Mouse (Mus musculus): ENCODE data around the gene Pxk.

The Pxk gene

DNA sequence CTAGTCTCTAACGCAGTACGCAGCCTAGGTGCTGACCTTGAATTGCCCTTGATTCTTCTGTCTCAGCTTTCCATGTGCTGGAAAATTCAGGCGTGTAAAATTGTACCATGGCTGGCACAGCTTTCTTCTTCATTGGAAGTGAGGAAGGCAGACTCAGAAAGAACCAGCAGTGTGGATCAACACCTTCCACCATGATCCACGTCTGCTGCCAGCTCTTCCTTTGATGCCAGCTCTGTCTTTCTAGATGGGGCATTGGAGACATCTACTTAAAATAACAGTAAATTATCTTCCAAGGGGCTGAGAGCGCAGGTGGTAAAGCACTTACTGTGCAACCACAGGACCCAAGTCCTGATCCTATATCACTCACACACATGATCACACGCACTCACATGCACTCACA is 94.7 kb downstream of the Pxk start:
- DNase-seq (ENCODE audit: low read depth, low spot score) = no peak

DNA sequence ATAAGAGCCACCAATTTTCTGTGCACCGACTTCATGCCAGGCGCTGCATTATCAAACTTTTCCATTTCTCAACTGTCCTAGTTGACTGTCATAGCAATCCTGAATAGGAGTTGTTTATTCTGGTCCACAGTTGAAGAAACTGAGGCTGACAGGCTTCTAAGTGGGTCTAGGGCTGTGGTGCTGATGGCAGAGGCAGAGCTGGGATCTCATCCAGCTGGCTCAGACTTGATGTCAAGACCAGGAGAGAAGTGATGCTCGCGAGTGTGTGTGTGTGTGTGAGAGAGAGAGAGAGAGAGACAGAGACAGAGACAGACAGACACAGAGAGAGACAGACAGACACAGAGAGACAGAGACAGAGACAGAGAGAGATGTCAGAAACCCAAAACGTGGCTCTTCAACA is 102.8 kb downstream of the Pxk start:
- DNase-seq (ENCODE audit: low read depth, low spot score) = no peak

DNA sequence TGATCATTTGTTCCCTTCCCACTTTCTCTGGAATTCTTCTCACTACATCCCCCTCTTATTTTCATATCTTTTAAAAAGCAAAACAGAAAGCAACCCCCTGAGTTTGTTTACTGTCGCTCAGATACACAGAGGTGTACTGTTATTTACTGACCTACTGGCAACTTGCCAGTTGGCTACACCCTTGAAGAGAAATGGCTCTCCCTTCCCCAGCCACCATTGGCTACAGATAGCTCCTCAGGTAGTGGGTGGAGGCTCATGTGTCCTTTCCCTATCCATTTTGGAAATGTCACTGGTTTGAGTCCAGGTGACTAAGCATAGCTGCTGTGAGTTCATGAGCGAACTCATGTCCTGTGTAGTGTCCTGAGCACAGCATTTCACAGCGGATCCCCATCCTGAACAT is 103.7 kb downstream of the Pxk start:
- DNase-seq (ENCODE audit: low read depth, low spot score) = no peak

DNA sequence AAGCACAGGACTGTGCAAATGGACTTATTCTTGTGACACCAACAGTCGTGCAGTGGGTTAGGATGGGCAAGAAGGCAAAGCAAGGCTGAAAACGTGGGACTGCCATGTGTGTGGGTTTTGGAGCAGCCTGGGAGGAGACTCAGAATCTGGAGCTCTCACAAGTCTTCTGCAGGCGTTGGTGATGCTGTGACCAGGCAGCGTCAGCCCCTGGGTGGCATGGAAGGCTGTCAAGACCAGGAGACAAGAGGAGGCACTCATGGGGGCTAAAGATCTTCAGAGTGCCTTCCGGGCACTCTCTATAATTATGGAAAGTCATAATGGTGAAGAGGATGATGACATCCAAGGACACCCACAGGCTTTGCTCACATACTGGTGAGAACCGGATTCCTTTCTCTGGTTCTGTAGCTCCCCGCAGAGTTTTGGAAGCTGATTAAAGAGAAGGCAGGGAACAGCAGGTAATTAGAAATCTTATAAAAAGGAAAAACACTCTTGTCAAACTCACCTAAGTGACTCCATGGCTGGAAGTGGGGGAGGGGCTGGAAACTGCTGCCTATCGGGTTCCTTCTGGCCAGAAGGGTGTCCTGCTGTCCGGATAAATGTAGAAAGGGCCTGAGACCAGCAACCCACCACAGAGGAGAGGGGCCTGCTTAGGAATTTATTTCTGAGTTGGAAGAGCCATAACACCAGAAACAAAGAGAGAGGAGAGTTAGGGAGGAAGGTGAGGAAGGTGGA is 108.3 kb downstream of the Pxk start:
- DNase-seq (ENCODE audit: low read depth, low spot score) = no peak

DNA sequence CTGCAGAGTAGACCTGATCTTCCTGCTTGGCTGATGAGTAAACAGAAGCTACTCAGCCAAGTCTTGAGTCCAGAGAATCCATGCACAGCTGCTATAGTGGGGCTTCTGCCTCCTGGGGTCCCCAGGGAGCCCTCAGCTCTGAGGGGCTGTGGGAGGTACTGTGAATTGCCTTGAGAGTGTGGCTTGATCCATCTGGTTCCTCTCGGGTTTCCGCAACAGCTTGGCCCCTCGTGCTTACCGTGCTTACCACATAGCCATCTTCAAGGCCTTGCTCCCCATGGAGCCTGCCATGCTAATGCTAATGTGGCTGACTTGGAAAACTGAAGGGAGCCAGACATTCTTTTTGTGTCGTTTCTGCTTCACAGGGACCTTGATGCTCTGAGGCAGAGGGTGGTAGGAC is 109.1 kb downstream of the Pxk start:
- DNase-seq (ENCODE audit: low read depth, low spot score) = peak; percentile 71

DNA sequence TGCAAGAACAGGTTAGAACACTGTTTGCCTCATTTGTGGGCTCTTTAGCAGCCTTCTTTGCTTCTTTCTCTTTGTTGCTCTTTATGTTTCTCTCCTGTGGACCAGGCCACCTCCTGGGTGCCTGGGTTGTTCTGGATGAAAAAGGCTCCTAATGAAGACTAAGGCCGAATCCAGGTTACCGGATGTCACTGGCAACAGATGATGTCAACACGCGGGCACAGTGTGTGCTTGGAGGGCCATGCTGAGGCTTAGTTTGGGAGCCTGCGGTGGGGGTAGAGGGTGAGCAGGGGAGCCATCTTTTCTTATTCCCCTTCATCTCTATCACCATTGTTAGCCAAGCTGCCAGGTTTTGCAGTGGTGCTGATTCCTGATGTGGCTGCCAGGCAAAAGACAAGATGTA is 109.5 kb downstream of the Pxk start:
- DNase-seq (ENCODE audit: low read depth, low spot score) = no peak

DNA sequence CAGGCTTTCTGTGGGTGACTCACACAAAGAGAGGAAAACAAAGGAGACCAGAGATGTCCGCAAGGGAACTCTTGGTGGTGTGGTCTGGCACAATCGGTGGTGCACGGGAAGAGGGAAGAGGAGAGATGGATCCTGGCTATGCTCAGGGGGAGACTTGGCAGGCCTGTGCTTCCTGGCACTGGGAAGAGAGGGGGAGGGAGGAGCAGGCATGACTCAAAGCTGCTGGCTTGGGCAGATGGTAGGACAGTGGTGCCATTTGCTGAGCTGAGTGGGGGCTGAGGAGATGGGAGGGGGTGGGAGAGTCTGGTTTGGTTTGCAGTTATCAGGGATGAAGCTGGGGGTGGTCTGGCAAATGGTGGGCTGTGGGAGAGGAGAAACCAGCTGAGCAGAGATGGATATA is 110.9 kb downstream of the Pxk start:
- DNase-seq (ENCODE audit: low read depth, low spot score) = no peak

DNA sequence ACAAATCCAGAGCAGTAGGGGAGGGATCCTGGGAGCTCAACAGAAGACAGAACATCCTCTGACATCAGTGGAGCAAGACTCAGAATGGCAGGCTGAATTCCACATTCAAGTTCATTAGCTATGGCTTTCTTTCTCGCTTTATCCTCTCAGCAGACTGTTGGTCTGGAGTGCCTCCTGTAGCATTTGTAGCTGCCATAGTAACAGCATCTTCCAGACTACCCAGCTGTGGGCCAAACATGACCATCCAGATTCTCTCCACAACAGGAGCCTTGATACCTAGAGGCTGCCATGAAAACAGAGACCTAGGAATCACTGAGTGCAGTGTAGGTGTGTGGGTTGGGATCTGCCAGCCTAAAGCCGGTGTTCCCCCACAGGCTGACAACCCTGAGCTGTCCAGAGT is 111.9 kb downstream of the Pxk start:
- DNase-seq (ENCODE audit: low read depth, low spot score) = no peak

DNA sequence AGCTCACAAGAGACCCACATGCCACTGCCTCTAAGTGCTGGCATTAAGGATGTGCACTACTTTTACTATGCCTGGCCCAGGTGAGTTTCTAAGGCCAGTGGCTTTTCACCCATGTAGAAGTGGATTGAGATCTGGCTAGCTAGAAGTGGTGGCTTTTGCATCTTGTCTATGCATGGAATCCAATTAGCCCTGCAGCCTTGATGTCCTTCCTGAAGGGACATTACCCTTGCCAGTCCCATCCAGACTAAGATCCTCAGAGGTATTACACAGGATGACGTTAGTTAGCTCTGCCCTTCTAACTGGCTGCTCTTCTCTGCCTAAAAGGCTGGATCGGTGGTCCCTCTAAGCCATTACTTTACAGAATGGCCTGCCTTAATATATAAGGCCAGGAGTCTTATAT is 115.0 kb downstream of the Pxk start:
- DNase-seq (ENCODE audit: low read depth, low spot score) = no peak

DNA sequence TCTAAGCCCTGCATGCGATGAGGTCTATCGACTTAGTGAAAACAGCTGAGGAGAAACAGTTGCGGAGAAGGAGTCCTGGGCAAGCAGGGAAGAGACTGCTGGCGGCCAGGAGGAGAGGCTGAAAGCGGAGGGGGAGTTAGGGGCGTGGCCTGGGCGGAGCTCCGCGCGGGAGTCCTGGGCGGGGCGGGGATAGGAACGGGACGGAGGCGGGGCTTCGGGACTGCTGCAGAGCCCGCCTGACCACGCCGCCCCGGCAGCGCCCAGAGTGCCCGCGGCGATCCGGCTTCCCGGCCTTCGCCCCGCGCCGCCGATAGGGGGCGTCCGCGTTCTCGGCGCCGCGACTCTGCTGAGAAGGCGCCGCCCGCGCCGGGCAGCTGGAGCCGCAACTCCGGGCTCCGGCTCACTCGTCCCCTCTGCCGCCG is 115.8 kb downstream of the Pxk start, which contains the start of gene Kctd6:
Gene Kctd6 (plus strand): TSS at position 338 of the 422 bp plus-strand sequence.
- peak; percentile 97 for DNase-seq (ENCODE audit: low read depth, low spot score)
